Comparison of ENCODE assay signal across 21 mouse cellular contexts in genomic region chr11:46223575-46223974, GRCm38 (mm10). TPM values are rescaled to one million over a fixed set of nuclear protein-coding genes. Genes with fewer than 3 reads are reported as not detected.
DNase-seq lines count a peak whose midpoint lies in the region; ATAC-seq and TF ChIP-seq lines count a peak whose summit lies in the region.
"Had no signal": no experiment of that assay in that cellular context is flagged by ENCODE, and none has a peak within 500 bp of the region (broad histone marks: within the 10 kb centered on the region; RNA-seq: fewer than 3 reads in every experiment).

No protein-coding gene starts in this region.

- no peaks in the 10 kb centered on the region for H3K27me3 ChIP-seq in intestine, postnatal 0 days (replicated peaks; ENCODE audit: control insufficient read depth, insufficient read depth, low read length)
- no peaks in the 10 kb centered on the region for H3K27me3 ChIP-seq in intestine, embryonic 15.5 days (replicated peaks)
- H3K27me3 ChIP-seq in lung, postnatal 0 days (replicated peaks; ENCODE audit: insufficient read depth, low read length): no peaks in the 10 kb centered on the region
- H3K27me3 ChIP-seq: forebrain, embryonic 15.5 days; heart, embryonic 15.5 days; kidney, embryonic 15.5 days; limb, embryonic 12.5 days; midbrain, embryonic 15.5 days; Patski had no signal

- H3K27ac ChIP-seq in intestine, postnatal 0 days (ENCODE audit: low read depth, low read length): no peak overlapping the region
- H3K27ac ChIP-seq in intestine, embryonic 15.5 days: no peak overlapping the region
- H3K27ac ChIP-seq in lung, postnatal 0 days (ENCODE audit: low read length): no peak overlapping the region
- H3K27ac ChIP-seq: forebrain, embryonic 15.5 days; heart, embryonic 15.5 days; kidney, embryonic 15.5 days; limb, embryonic 12.5 days; midbrain, embryonic 15.5 days had no signal

- H3K9me3 ChIP-seq in intestine, postnatal 0 days (ENCODE audit: control insufficient read depth): no peaks in the 10 kb centered on the region
- no peaks in the 10 kb centered on the region for H3K9me3 ChIP-seq in intestine, embryonic 15.5 days
- H3K9me3 ChIP-seq in lung, postnatal 0 days (ENCODE audit: low read length): no peaks in the 10 kb centered on the region
- H3K9me3 ChIP-seq: forebrain, embryonic 15.5 days; heart, embryonic 15.5 days; kidney, embryonic 15.5 days; limb, embryonic 12.5 days; midbrain, embryonic 15.5 days had no signal

- no peak for ATAC-seq in intestine, postnatal 0 days
- no peak for ATAC-seq in intestine, embryonic 15.5 days
- ATAC-seq in lung, postnatal 0 days: no peak
- ATAC-seq: forebrain, embryonic 15.5 days; midbrain, embryonic 15.5 days; Patski had no signal

- no peaks in the 10 kb centered on the region for H3K4me1 ChIP-seq in intestine, postnatal 0 days (replicated peaks; ENCODE audit: control insufficient read depth, insufficient read depth, low read length)
- no peaks in the 10 kb centered on the region for H3K4me1 ChIP-seq in intestine, embryonic 15.5 days (replicated peaks)
- H3K4me1 ChIP-seq in lung, postnatal 0 days (ENCODE audit: insufficient read depth, low read depth, low read length): no peaks in the 10 kb centered on the region
- H3K4me1 ChIP-seq: kidney, embryonic 15.5 days had no signal

- no peaks in the 10 kb centered on the region for H3K36me3 ChIP-seq in intestine, postnatal 0 days (ENCODE audit: control insufficient read depth, insufficient read depth)
- no peaks in the 10 kb centered on the region for H3K36me3 ChIP-seq in intestine, embryonic 15.5 days
- H3K36me3 ChIP-seq in lung, postnatal 0 days (ENCODE audit: insufficient read depth, low read length): no peaks in the 10 kb centered on the region
- H3K36me3 ChIP-seq: heart, embryonic 15.5 days had no signal

- no peak overlapping the region for H3K4me2 ChIP-seq in intestine, postnatal 0 days (replicated peaks; ENCODE audit: low read depth)
- H3K4me2 ChIP-seq in intestine, embryonic 15.5 days (replicated peaks): no peak overlapping the region
- no peak overlapping the region for H3K4me2 ChIP-seq in lung, postnatal 0 days (replicated peaks; ENCODE audit: low read depth, low read length)
- H3K4me2 ChIP-seq: forebrain, embryonic 15.5 days; heart, embryonic 15.5 days; kidney, embryonic 15.5 days; limb, embryonic 12.5 days; midbrain, embryonic 15.5 days had no signal

- WGBS in intestine, postnatal 0 days: 94% methylated on average over 2 of the region's 2 CpGs
- 83% methylated on average over 2 of the region's 2 CpGs for WGBS in intestine, embryonic 15.5 days
- 76% methylated on average over 2 of the region's 2 CpGs for WGBS in lung, postnatal 0 days

- DNase-seq in lung, postnatal 0 days (ENCODE audit: low spot score): no peak
- no peak for DNase-seq in lung, adult 18-20 months
- peak; percentile 41 for DNase-seq in ES-CJ7 (ENCODE audit: low read depth, low spot score)
- peak; percentile 26 for DNase-seq in induced T-regulatory cell, adult 2 months (ENCODE audit: low read depth)
- no peak for DNase-seq in ovary, postnatal 10 days (ENCODE audit: low spot score)
- no peak for DNase-seq in adrenal gland, postnatal 36 days
- DNase-seq: cerebellum, postnatal 36 days; right cerebral cortex, postnatal 14 days had no signal

- no peak overlapping the region for H3K9ac ChIP-seq in intestine, postnatal 0 days (ENCODE audit: low read depth, low read length)
- no peak overlapping the region for H3K9ac ChIP-seq in intestine, embryonic 15.5 days
- H3K9ac ChIP-seq in lung, postnatal 0 days (replicated peaks; ENCODE audit: low read depth): no peak overlapping the region
- H3K9ac ChIP-seq: forebrain, embryonic 15.5 days; heart, embryonic 15.5 days; kidney, embryonic 15.5 days; limb, embryonic 12.5 days; midbrain, embryonic 15.5 days had no signal

- no peak for TF ChIP-seq EP300 in lung, postnatal 0 days (IDR thresholded peaks at IDR 0.05)

- H3K4me3 ChIP-seq in intestine, postnatal 0 days (ENCODE audit: low read depth, low read length): no peak overlapping the region
- no peak overlapping the region for H3K4me3 ChIP-seq in intestine, embryonic 15.5 days (replicated peaks)
- no peak overlapping the region for H3K4me3 ChIP-seq in lung, postnatal 0 days (ENCODE audit: low read depth, low read length)
- H3K4me3 ChIP-seq: erythroblast, embryonic 14.5 days; forebrain, embryonic 15.5 days; heart, embryonic 15.5 days; kidney, embryonic 15.5 days; limb, embryonic 12.5 days; midbrain, embryonic 15.5 days had no signal

- peak; percentile 46 for TF ChIP-seq CTCF in intestine, postnatal 0 days (IDR thresholded peaks at IDR 0.05; ENCODE audit: low read depth)
- TF ChIP-seq CTCF in lung, postnatal 0 days (IDR thresholded peaks at IDR 0.05): peak; percentile 21; the same call in 1 of the 2 replicates

RNA-seq across cellular contexts. Expression of gene Fndc9, which starts 11.8 kb away (rescaled TPM):
- 0.10 and 0.17 TPM in 2 replicates for polyA plus RNA-seq in intestine, postnatal 0 days (2015; fragmentation: Nextera tagmentation; extraction: Ambion mirVana)
- 0.16 TPM in 1 of 2 replicates, not detected in the other for polyA plus RNA-seq in intestine, embryonic 15.5 days (2015; fragmentation: Nextera tagmentation; extraction: Ambion mirVana)
- polyA plus RNA-seq in lung, postnatal 0 days (2015; fragmentation: Nextera tagmentation; extraction: Ambion mirVana): not detected in 2 replicates
- not detected for total RNA-seq in adrenal gland, postnatal 36 days (2021)
- total RNA-seq: granulocyte monocyte progenitor cell, adult 5-6 weeks; hematopoietic stem cell, adult 5-6 weeks; megakaryocyte, adult 5-6 weeks had no signal
- polyA plus RNA-seq: erythroblast, embryonic 14.5 days; heart, embryonic 15.5 days; liver, embryonic 16.5 days had no signal

RNA-seq across cellular contexts. Expression of gene Nipal4, which starts 57.3 kb away (rescaled TPM):
- 2.1 and 2.9 TPM in 2 replicates for polyA plus RNA-seq in intestine, postnatal 0 days (2015; fragmentation: Nextera tagmentation; extraction: Ambion mirVana)
- 3.1 and 3.6 TPM in 2 replicates for polyA plus RNA-seq in intestine, embryonic 15.5 days (2015; fragmentation: Nextera tagmentation; extraction: Ambion mirVana)
- 0.35 and 0.41 TPM in 2 replicates for polyA plus RNA-seq in lung, postnatal 0 days (2015; fragmentation: Nextera tagmentation; extraction: Ambion mirVana)
- not detected for total RNA-seq in adrenal gland, postnatal 36 days (2021)
- total RNA-seq: granulocyte monocyte progenitor cell, adult 5-6 weeks; hematopoietic stem cell, adult 5-6 weeks; megakaryocyte, adult 5-6 weeks had no signal
- polyA plus RNA-seq: erythroblast, embryonic 14.5 days; Patski had no signal

Comparison
In these comparisons a context has a peak if more than half of its experiments do, and no peak if none do; other contexts are left out.
1. DNase-seq: peak in ES-CJ7 (single experiment) and induced T-regulatory cell, adult 2 months (single experiment); none in lung, postnatal 0 days (single experiment), lung, adult 18-20 months (0 of 2), ovary, postnatal 10 days (single experiment) and adrenal gland, postnatal 36 days (0 of 2).